8 mouse cellular contexts compared by ENCODE assay signal in the genomic region with DNA sequence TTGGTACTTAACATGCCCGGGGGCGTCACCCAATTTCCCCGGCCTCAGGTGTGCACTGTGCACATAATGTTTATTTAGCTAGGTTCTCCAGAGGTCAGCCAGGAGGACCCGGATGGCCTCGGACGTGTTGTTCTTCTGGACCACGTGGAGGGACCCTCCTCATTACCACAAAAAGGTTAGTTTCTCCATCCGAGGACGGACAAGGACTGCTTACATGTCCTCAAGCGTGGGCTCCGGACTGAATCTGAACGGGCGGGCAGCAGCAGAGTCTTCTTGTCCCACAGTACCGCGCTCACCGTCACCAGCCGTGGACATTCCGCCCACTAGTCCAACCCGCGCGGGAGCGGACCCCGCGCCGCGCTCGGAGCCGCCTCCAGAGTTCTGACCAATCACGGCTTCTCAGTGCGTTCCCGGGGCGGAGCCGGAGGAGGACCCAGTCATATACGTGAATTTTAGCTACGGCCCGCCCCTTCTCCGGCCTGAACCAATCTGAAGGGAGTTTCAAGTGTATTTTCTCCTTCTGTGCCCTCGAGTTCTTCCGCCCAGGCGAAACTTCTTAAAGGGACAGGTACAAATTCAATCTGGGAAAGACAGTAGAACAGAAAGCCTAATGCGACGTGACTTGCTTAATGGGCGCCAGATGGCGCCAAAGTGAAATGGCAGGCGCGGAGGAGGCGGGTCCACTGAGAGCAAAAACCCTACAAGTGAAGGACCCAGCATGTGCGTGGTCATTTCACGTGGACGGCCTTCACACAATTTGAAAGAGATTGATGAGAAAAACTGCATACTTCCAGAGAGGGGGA. TPM values are rescaled to one million over a fixed set of nuclear protein-coding genes. Genes with fewer than 3 reads are reported as not detected.
DNase-seq lines count a peak whose midpoint lies in the region; ATAC-seq lines count a peak whose summit lies in the region.

Dctpp1 (minus strand) TSS at position 401 of the 803 bp plus-strand sequence.

- peak; percentile 96 for DNase-seq in NIH3T3 (ENCODE audit: low read depth)
- peak; percentile 96 to 98 for DNase-seq in cerebellum, postnatal 10 days
- peak; percentile 97 to 98 for DNase-seq in frontal cortex, postnatal 10 days (ENCODE audit: low spot score in 2 of 2)
- DNase-seq in layer of hippocampus, postnatal 14 days (ENCODE audit: low spot score in 2 of 2), result peak; percentile 95 to 99
- DNase-seq in lung, postnatal 14 days, result peak; percentile 95
- DNase-seq in retina, adult 2 months (ENCODE audit: low read depth, low spot score), result peak; percentile 94
- DNase-seq in thymus, postnatal 36 days, result peak; percentile 96 to 98

- H3K27ac ChIP-seq in hindbrain, embryonic 12.5 days, result 0 out of 2 replicates have a peak within 1 kb of the TSS, but pooled peaks have one; percentile 40

- peak; percentile 99 for ATAC-seq in hindbrain, embryonic 12.5 days (ENCODE audit: low FRiP score)

- H3K27me3 ChIP-seq in hindbrain, embryonic 12.5 days, result no peaks in the 10 kb centered on the region

- H3K36me3 ChIP-seq in hindbrain, embryonic 12.5 days, result peaks cover 13% of the 10 kb centered on the region

- no peaks in the 10 kb centered on the region for H3K9me3 ChIP-seq in hindbrain, embryonic 12.5 days (replicated peaks)

- under 1% methylated on average over 50 of the region's 50 CpGs for WGBS in hindbrain, embryonic 12.5 days

- peak within 1 kb of the TSS; percentile 81 for H3K4me2 ChIP-seq in hindbrain, embryonic 12.5 days (replicated peaks)

- H3K4me3 ChIP-seq in hindbrain, embryonic 12.5 days, result peak within 1 kb of the TSS; percentile 68

- H3K9ac ChIP-seq in hindbrain, embryonic 12.5 days, result peak within 1 kb of the TSS; percentile 66

- peaks cover 17% of the 10 kb centered on the region for H3K4me1 ChIP-seq in hindbrain, embryonic 12.5 days

RNA-seq across cellular contexts. Expression of gene Dctpp1, which starts in this region (rescaled TPM):
- polyA plus RNA-seq in hindbrain, embryonic 12.5 days (2016; fragmentation: Nextera tagmentation; extraction: Ambion mirVana), result 123 and 147 TPM in 2 replicates
- 10 to 100 TPM; 27.9 to 31.1 TPM for total RNA-seq in layer of hippocampus, postnatal 14 days (2021)

Comparison
In these comparisons a context has a peak if more than half of its experiments do, and no peak if none do; other contexts are left out.
1. Peak in every context shown above with its lines: DNase-seq, ATAC-seq, H3K4me3 ChIP-seq and H3K27ac ChIP-seq.